Mouse (Mus musculus) liver, adult (tissue): Measurements from ENCODE around the gene Zfp511.

Source experiments
- GATA4 ChIP-seq: IDR thresholded peaks from 2 replicates; pipeline ENCODE4 v1.6.1; 2014; ENCODE audit warnings: mild to moderate bottlenecking, low read length; ENCODE audit not compliant: insufficient replicate concordance

The Zfp511 gene

DNA sequence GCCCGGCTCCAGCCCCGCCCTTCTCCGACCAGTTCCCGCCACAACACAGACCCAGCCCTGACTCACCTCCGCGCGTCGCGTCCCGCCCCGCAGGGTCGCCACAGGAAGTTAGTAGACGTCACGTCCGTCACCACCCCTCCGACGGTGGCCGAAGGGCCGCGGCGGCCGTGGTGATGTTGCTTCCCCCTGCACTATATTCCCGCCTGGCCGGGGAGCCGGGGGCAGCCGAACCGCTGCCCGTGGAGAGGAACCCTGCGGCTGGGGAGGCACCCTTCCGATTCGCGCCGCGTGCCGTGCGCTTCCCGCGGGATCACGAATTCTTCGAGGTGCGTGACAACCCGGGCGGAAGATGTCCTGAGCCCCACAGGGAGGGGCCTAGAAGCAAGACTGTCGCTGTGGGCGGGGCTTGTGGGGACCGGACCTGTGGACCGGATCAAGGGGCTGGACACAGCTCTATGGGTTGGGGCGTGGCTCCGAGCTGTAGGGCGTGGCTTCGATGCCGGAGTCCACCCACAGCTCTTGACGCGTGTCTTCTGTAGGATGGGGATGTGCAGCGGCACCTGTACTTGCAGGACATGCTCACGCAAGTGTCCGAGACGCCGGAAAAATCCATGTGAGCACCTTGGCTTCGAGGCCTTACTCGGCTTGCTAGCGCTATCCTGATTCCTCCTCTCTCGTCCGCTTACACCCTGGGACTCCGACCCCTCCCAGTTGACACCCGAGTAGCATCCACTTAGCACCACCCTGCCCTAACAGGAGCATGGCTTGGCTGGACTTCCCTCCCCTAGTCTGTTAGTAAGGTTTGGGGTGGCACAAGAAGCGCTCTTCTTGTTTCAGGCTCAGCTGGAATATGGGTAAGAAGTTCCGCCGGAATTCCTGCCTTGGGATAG is at the start of gene Zfp511, which contains the start of gene Tubgcp2:
Zfp511 (plus strand) TSS at position 111 of the 890 bp plus-strand sequence.
Tubgcp2 (minus strand) TSS at position 389 of the 890 bp plus-strand sequence.
- peak; percentile 5; the same call in 1 of the 2 replicates for TF ChIP-seq GATA4

GRCm38 (mm10) chr7:139988272-139988671 is 47.9 kb upstream of the Zfp511 start:
- no peak for TF ChIP-seq GATA4

- TF ChIP-seq GATA4: no peak
Observed at GRCm38 (mm10) chr7:139990864-139991394, 45.3 kb upstream of the Zfp511 start.

DNA sequence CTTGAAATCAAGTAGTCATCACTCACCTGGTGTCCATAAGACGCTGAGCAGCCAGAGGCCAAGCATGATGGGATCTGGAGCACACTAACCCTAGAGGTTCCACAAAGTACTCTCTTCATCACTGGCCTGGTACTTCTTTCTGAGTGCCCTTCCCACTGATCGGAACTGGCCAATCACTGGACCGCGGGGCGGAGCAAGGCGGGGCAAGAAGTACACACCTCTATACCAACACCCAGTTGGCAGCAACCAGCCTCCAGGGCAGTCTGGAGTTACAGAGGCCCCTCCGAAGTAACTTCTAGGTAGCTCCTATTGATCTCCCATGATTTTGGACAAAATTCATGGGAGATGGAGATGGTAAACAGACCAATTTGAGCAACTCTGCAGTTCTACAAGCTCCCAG is 43.8 kb upstream of the Zfp511 start, which contains the start of gene Adam8:
Adam8 (minus strand) TSS at position 157 of the 400 bp plus-strand sequence.
- no peak for TF ChIP-seq GATA4

DNA sequence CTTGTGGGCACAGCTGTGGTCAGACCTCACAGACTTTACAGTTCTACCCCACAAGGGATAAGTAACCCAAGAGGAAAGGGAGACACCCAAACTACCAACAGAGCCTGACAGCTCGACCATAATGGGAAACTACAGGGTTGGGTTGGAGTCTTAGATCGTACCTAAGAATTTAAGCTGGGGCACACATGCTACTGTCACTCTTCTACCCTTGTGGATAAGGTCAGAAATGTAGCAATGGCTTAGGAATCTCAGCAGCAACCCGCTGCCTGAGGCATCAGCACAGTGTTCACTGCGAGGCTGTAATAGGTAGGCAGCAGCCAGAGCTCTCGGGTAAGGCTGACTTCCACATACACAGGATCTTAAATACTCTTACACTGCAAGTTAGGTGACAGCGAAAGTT is 42.7 kb upstream of the Zfp511 start:
- no peak for TF ChIP-seq GATA4

DNA sequence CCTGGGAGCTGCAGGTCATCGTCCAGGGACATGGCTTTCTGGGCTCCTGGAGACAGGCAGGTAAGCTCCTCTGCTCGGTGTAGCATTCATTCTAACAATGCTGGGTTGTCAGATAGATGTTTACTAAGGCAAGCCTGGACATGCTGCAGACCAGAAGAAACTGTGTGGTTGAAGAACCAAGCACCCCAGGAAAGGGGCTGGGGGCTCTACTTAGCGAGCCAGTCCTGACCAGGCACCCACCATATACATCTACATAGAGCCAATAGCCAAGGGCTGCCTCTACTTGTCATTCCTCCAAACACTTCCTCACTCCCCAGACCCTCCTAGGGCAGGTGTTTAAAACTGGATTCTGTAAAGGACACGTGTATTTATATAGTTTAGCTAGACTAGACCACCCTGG is 42.0 kb upstream of the Zfp511 start:
- TF ChIP-seq GATA4: no peak

GRCm38 (mm10) chr7:139994676-139995075 is 41.5 kb upstream of the Zfp511 start:
- no peak for TF ChIP-seq GATA4

DNA sequence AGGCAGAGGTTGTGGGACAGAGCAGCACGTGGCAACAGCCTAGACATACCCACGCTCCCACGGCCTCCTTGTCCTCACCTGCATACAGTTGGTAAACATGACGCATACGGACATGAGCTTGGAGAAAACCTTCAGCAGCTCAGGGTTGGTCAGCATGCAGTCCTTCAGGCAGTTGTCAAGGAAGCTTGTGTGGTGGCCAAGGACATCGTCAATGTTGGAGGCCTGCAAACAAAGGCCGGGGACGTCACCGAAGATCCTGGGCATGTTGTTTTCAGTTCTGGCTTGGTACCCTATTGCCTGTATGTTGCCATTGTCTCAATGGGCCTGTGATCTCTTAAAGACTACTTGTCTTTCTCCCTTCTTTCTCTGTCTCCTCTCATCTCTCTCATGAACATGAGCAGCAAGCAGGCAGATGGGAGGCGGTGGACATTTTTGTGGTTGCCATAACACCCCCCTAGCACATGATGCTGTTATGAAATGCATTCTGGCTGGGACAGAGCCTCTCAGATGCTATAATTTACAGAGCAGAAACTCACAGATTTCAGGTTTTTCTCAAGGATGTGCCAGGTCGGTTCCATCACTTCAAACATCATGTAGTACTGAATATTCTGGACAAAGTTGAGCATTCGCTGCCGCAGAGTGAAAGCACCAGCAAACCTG is 37.4 kb upstream of the Zfp511 start:
- TF ChIP-seq GATA4: no peak

- no peak for TF ChIP-seq GATA4
Observed at GRCm38 (mm10) chr7:140001086-140001740, 35.0 kb upstream of the Zfp511 start.

DNA sequence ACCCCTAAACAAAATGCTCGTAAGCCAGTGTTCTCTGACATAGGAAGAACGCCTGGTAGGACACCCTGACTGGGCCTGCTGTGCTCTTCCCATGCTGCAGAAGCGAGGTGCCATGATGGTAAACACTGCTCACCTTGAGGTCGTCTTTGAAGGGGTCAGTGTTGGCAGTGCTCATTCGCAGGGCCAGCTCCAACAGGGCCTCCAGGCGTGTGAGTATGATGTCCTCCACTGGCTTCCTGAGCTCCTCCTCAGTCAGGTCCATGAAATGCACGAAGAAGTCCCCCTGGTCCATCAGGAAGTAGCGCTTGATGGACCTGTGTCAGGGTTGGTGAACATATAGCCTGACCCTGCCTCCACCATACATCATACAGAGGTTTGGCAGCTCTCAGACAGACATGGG is 31.5 kb upstream of the Zfp511 start:
- no peak for TF ChIP-seq GATA4

- TF ChIP-seq GATA4: no peak
Observed at GRCm38 (mm10) chr7:140006861-140007611, 29.2 kb upstream of the Zfp511 start.

DNA sequence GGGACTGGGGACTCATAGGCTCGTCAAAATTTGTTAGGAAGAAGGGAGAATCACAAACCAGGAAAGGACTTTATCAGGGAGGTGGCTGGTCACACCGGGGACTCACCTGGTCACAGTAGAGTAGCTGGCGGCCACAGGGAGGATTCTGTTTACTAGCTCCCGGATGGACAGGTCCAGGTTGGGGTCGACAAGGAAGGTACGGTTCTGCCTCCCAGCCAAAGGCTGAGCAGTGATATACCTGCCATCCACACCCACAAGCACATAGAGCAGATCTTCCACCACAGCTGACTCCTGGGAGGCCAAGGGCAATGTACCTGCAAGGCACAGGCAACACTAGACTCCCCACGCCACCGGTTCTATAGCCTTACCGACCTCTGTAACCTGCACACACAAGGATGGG is 28.4 kb upstream of the Zfp511 start:
- no peak for TF ChIP-seq GATA4

DNA sequence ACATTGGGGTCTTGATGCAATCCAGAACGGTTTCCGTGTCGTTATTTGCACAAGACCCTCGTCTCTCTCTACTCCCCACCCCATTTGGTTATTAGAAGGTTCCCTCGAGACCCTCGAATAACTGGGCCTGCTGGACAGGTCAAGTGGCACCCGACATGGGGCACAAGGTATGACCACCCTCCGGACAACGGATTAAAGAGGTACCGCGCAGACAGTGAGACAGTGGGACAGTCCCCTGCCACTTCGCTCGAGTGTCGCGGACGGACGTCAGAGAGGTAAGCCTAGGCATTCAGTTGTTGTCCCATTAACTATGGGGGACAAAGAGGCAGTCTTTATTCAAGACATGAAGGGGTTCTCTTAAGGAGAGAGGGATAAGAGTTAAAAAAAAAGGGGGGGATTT is 24.9 kb upstream of the Zfp511 start:
- TF ChIP-seq GATA4: no peak

DNA sequence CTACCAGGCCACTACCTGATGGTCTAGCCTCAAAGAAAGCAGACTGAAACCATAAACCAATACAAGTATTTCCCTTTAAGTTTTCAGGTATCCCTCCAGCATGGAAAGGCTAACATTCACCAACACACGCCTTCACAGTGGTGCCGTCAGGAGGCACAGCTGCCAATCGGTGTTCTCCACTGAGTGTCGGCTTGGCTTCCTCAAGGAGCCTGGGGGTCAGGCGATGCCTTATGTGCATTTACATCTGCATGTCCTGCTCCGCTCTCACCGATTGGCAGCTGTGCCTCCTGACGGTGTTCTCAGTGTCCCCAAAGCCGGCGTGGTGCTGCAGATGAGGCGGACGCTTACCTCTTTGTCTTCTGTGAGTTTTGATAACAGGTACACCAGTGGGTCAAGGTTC is 4.4 kb upstream of the Zfp511 start:
- TF ChIP-seq GATA4: no peak

DNA sequence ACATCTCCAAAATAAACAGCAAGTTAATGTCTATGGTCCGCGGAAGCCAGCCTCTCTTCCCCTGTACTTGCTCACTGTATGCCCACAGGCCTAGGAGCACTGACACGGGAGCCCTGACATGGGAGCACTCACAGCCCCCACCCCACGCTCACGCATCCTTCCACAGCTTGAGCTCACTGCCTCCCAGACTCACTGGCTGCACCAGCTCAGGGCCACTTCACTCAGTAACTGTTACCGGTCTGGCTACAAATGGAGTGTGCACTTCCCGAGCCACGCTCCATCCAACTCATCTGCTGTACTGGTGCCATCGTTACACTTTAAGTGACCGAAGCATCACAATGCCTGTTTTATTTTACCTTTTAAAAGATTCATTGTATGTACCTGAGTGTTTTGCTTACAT is 3.8 kb upstream of the Zfp511 start:
- TF ChIP-seq GATA4: no peak
